Mouse (Mus musculus) liver, embryonic 15.5 days (tissue): ENCODE measurements around the gene Cntn5. TPM values are rescaled to one million over a fixed set of nuclear protein-coding genes. Genes with fewer than 3 reads are reported as not detected.

Experiments
- ATAC-seq: fragments of 200-750 bp; cut with Nextera tagmentation; 2 replicates; pipeline ENCODE4 v1.8.0; 2017; ENCODE audit warnings: moderate number of reproducible peaks, mild to moderate bottlenecking, moderate library complexity; ENCODE audit not compliant: insufficient read depth
- H3K27ac ChIP-seq: fragments of 300-500 bp; sonication (generic); replicated peaks from 2 replicates; pipeline ENCODE4 v1.5.1; 2015; ENCODE audit warnings: mild to moderate bottlenecking, inconsistent platforms
- H3K27me3 ChIP-seq: fragments of 300-500 bp; sonication (generic); 2 replicates; pipeline ENCODE4 v1.6.1; 2015; ENCODE audit warnings: mild to moderate bottlenecking, inconsistent platforms
- H3K36me3 ChIP-seq: fragments of 300-500 bp; sonication (generic); replicated peaks from 2 replicates; pipeline ENCODE4 v1.6.1; 2015; ENCODE audit warnings: moderate library complexity, mild to moderate bottlenecking, inconsistent platforms
- H3K4me1 ChIP-seq: fragments of 300-500 bp; sonication (generic); replicated peaks from 2 replicates; pipeline ENCODE4 v1.6.1; 2015; ENCODE audit warnings: inconsistent platforms
- H3K4me2 ChIP-seq: fragments of 300-500 bp; sonication (generic); 2 replicates; pipeline ENCODE4 v1.6.1; 2015; ENCODE audit warnings: moderate library complexity, mild to moderate bottlenecking, inconsistent platforms
- H3K4me3 ChIP-seq: fragments of 300-500 bp; sonication (generic); replicated peaks from 2 replicates; pipeline ENCODE4 v1.5.1; 2015; ENCODE audit warnings: mild to moderate bottlenecking, inconsistent platforms
- H3K9ac ChIP-seq: fragments of 300-500 bp; sonication (generic); 2 replicates; pipeline ENCODE4 v1.6.1; 2015; ENCODE audit warnings: moderate library complexity, mild to moderate bottlenecking, inconsistent platforms
- H3K9me3 ChIP-seq: fragments of 300-500 bp; sonication (generic); replicated peaks from 2 replicates; pipeline ENCODE4 v1.6.1; 2016; ENCODE audit warnings: inconsistent platforms
- WGBS: fragments of 180-500 bp; shearing (Covaris S2); methylation state at CpG from one replicate; pipeline ENCODE4 v1.1.7; 2015; ENCODE audit warnings: mixed read lengths; ENCODE audit not compliant: insufficient replicate concordance; 5-methylcytosine and 5-hydroxymethylcytosine counted together
- polyA plus RNA-seq: library from polyadenylated mRNA; unstranded; fragments of >200 nt; fragmentation: Nextera tagmentation; extraction: Ambion mirVana; gene quantifications from 2 replicates; pipeline ENCODE4 v1.2.1, GENCODE M21; 2015

The Cntn5 gene
- polyA plus RNA-seq, 1 experiment from 2014 or later, result not detected

DNA sequence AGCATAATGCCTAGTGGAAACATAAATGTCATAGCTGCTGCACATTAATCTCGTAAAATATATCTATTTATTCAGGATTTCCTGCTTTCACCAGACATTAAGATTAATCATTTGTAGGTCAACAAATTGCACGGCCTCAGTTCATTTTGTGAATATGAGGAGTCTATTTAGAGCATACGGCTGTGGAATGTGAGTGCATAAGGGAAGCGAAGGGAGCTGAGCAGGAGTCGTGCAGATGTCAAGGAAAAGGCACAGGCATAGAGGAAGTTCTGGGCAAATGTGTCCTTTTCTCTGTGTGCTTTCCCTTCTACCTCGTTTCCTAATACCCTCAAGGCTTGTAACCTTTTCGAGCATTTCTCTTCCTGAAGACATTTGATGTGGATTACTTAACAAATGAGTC, 504.5 kb downstream of the Cntn5 start:
- no peak overlapping the region for H3K4me3 ChIP-seq
- ATAC-seq, result no peak
- H3K27me3 ChIP-seq, result no peaks in the 10 kb centered on the region
- no peak overlapping the region for H3K27ac ChIP-seq
- H3K9me3 ChIP-seq, result no peaks in the 10 kb centered on the region
- H3K9ac ChIP-seq, result no peak overlapping the region
- WGBS, result 37% methylated on average over 7 of the region's 7 CpGs
- no peak overlapping the region for H3K4me2 ChIP-seq
- H3K36me3 ChIP-seq, result no peaks in the 10 kb centered on the region
- no peaks in the 10 kb centered on the region for H3K4me1 ChIP-seq

DNA sequence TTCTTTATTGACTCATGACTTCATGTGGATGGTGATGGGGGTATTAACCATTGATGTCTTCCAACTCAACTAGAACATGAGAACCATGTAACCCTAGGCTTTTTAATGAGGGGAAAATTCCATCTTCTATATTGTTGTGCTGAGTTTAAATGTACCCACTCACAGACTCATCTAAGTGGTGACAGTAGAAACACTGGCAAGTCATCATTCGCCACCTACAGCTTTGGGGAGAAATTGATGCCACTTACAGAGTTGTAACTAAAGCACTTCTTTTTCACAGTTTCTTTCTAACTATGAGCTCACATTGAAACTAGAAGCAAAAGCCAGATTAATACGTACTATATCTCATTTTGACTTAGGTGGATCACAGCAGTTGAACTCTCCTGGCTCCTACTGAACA, 514.7 kb downstream of the Cntn5 start:
- no peak for ATAC-seq
- no peaks in the 10 kb centered on the region for H3K4me1 ChIP-seq
- H3K9me3 ChIP-seq, result no peaks in the 10 kb centered on the region
- no peak overlapping the region for H3K4me3 ChIP-seq
- H3K4me2 ChIP-seq, result no peak overlapping the region
- no peak overlapping the region for H3K27ac ChIP-seq
- 56% methylated on average over 2 of the region's 2 CpGs for WGBS
- H3K36me3 ChIP-seq, result no peaks in the 10 kb centered on the region
- no peak overlapping the region for H3K9ac ChIP-seq
- no peaks in the 10 kb centered on the region for H3K27me3 ChIP-seq

DNA sequence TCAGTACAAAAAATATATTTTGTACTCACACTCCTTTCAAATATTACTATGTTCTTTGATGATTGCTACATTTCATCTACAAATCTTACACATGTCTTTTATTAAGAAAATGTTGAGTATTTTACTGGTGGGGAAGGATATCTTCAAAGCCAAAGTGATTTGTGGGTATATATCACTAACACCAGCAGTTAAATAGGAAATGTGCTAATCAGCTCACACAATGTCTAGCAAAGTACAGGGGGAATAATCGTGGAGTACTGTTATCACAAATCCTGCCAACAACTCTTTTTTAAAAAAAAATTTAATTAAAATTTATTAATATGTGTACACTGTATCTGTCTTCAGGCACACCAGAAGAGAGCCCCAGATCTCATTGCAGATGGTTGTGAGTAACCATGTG, 520.1 kb downstream of the Cntn5 start:
- 21% methylated on average over 1 of the region's 1 CpGs for WGBS
- H3K9me3 ChIP-seq, result no peaks in the 10 kb centered on the region
- ATAC-seq, result no peak

GRCm38 (mm10) chr9:10383140-10383539, 521.4 kb downstream of the Cntn5 start:
- Histone ChIP-seq H3K36me3 (no peaks in the 10 kb centered on the region), H3K9ac (no peak overlapping the region), H3K27ac (no peak overlapping the region), H3K4me3 (no peak overlapping the region), H3K4me2 (no peak overlapping the region), H3K9me3 (no peaks in the 10 kb centered on the region), H3K27me3 (no peaks in the 10 kb centered on the region), H3K4me1 (no peaks in the 10 kb centered on the region)
- no peak for ATAC-seq

More for the DNA sequence above, 520.1 kb downstream of the Cntn5 start:
- Histone ChIP-seq H3K4me1 (no peaks in the 10 kb centered on the region), H3K4me2 (no peak overlapping the region), H3K4me3 (no peak overlapping the region), H3K27me3 (no peaks in the 10 kb centered on the region), H3K27ac (no peak overlapping the region), H3K9ac (no peak overlapping the region), H3K36me3 (no peaks in the 10 kb centered on the region)

DNA sequence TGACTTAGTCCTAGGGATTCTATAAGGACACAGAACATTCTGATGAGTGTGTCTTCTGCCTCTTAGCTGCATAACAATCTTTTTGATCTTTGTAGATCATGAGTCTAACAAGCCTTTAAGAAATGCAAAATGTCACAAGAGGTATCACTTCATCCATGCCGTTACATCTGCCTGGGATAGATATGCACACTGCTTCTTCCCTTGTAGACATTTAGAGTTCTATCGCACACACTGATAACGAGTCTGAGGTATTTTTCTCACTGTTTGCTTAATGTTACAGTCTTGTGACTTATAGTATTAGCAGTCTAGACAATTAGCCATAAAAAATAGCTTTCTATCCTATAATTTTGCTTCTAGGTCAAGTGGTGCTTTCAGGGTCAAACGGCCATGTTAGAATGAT, 522.9 kb downstream of the Cntn5 start:
- 67% methylated on average over 4 of the region's 4 CpGs for WGBS
- Histone ChIP-seq H3K4me3 (no peak overlapping the region), H3K4me2 (no peak overlapping the region), H3K9me3 (no peaks in the 10 kb centered on the region), H3K9ac (no peak overlapping the region), H3K27me3 (no peaks in the 10 kb centered on the region), H3K4me1 (no peaks in the 10 kb centered on the region), H3K36me3 (no peaks in the 10 kb centered on the region), H3K27ac (no peak overlapping the region)
- ATAC-seq, result no peak

- H3K27me3 ChIP-seq, result no peaks in the 10 kb centered on the region
- no peaks in the 10 kb centered on the region for H3K9me3 ChIP-seq
- no peak overlapping the region for H3K4me2 ChIP-seq
- H3K4me3 ChIP-seq, result no peak overlapping the region
- no peak for ATAC-seq
- H3K36me3 ChIP-seq, result no peaks in the 10 kb centered on the region
- H3K4me1 ChIP-seq, result no peaks in the 10 kb centered on the region
- no peak overlapping the region for H3K27ac ChIP-seq
- H3K9ac ChIP-seq, result no peak overlapping the region
Measured at GRCm38 (mm10) chr9:10376261-10376660, 528.3 kb downstream of the Cntn5 start.

- 47% methylated on average over 5 of the region's 5 CpGs for WGBS
- Histone ChIP-seq H3K36me3 (no peaks in the 10 kb centered on the region), H3K9me3 (no peaks in the 10 kb centered on the region), H3K9ac (no peak overlapping the region), H3K27me3 (no peaks in the 10 kb centered on the region), H3K27ac (no peak overlapping the region), H3K4me3 (no peak overlapping the region), H3K4me2 (no peak overlapping the region), H3K4me1 (no peaks in the 10 kb centered on the region)
- no peak for ATAC-seq
Measured at GRCm38 (mm10) chr9:10368971-10369370, 535.6 kb downstream of the Cntn5 start.

DNA sequence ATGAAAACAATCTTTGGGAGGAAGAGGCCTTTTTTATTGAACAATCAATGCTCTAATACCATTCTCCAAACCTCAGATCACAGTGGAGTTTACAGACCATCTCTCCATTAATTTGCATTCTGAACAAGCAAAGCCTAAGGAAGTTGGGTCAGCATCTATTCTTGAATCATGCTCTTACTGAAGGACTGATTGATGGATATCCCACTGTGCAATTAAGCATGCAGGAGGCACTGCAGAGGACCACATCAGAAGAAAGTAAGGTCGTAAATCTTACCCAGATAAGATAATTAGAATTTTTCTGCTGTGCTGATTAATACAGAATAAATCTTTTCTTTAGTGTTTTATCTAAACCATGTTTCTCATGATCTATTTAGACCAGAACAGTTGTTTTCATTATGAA, 536.2 kb downstream of the Cntn5 start:
- Histone ChIP-seq H3K27me3 (no peaks in the 10 kb centered on the region), H3K9me3 (no peaks in the 10 kb centered on the region), H3K4me2 (no peak overlapping the region), H3K36me3 (no peaks in the 10 kb centered on the region), H3K27ac (no peak overlapping the region), H3K9ac (no peak overlapping the region), H3K4me1 (no peaks in the 10 kb centered on the region), H3K4me3 (no peak overlapping the region)
- 36% methylated on average over 1 of the region's 1 CpGs for WGBS
- no peak for ATAC-seq

- H3K4me2 ChIP-seq, result no peak overlapping the region
Measured at GRCm38 (mm10) chr9:10366246-10366955, 538.2 kb downstream of the Cntn5 start.

GRCm38 (mm10) chr9:10350909-10351655, 553.5 kb downstream of the Cntn5 start:
- no peaks in the 10 kb centered on the region for H3K9me3 ChIP-seq
- no peaks in the 10 kb centered on the region for H3K36me3 ChIP-seq
- H3K4me3 ChIP-seq, result no peak overlapping the region
- H3K27me3 ChIP-seq, result no peaks in the 10 kb centered on the region
- no peaks in the 10 kb centered on the region for H3K4me1 ChIP-seq
- WGBS, result 67% methylated on average over 4 of the region's 4 CpGs
- no peak overlapping the region for H3K9ac ChIP-seq
- no peak overlapping the region for H3K4me2 ChIP-seq
- ATAC-seq, result no peak
- H3K27ac ChIP-seq, result no peak overlapping the region

More at GRCm38 (mm10) chr9:10366246-10366955, 538.2 kb downstream of the Cntn5 start:
- Histone ChIP-seq H3K36me3 (no peaks in the 10 kb centered on the region), H3K9me3 (no peaks in the 10 kb centered on the region), H3K9ac (no peak overlapping the region), H3K4me3 (no peak overlapping the region), H3K27me3 (no peaks in the 10 kb centered on the region), H3K27ac (no peak overlapping the region), H3K4me1 (no peaks in the 10 kb centered on the region)
- ATAC-seq, result no peak
- 44% methylated on average over 6 of the region's 6 CpGs for WGBS

- no peaks in the 10 kb centered on the region for H3K9me3 ChIP-seq
- H3K27ac ChIP-seq, result no peak overlapping the region
- ATAC-seq, result no peak
- no peak overlapping the region for H3K4me3 ChIP-seq
- H3K36me3 ChIP-seq, result no peaks in the 10 kb centered on the region
- 71% methylated on average over 11 of the region's 11 CpGs for WGBS
- H3K4me1 ChIP-seq, result no peaks in the 10 kb centered on the region
- H3K4me2 ChIP-seq, result no peak overlapping the region
- H3K9ac ChIP-seq, result no peak overlapping the region
- H3K27me3 ChIP-seq, result no peaks in the 10 kb centered on the region
Measured at GRCm38 (mm10) chr9:10348741-10349140, 555.8 kb downstream of the Cntn5 start.

DNA sequence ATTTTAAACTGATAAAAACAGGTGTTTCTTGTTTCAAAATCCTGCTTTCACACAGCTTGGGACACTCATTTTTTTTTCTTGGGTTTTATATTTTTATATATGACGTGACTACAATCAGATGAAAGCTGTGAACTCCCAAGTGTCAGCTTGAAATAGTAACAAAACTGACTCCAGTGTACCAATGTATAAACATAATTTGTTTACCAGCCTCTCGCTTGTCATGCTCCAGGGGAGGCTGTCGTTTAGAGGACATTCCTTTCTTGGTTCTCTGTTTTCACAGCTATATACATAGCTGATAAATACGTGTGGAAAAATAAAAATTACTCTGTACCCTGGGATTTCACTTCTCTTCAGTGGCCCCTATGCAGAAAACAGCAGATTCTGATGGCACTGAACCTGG, 556.4 kb downstream of the Cntn5 start:
- WGBS, result 45% methylated on average over 4 of the region's 4 CpGs
- Histone ChIP-seq H3K27me3 (no peaks in the 10 kb centered on the region), H3K4me1 (no peaks in the 10 kb centered on the region), H3K9me3 (no peaks in the 10 kb centered on the region), H3K4me3 (no peak overlapping the region), H3K9ac (no peak overlapping the region), H3K4me2 (no peak overlapping the region), H3K36me3 (no peaks in the 10 kb centered on the region), H3K27ac (no peak overlapping the region)
- no peak for ATAC-seq
